Mouse (Mus musculus) MEL (cell line): ENCODE data around the gene Pxn. TPM values are rescaled to one million over a fixed set of nuclear protein-coding genes. Genes with fewer than 3 reads are reported as not detected.

Experiments
- DNase-seq: peaks from one replicate; pipeline ENCODE4 v3.0.0; 2011; ENCODE audit warnings: low read depth, low spot score
- H3K27ac ChIP-seq: 2 replicates; pipeline ENCODE4 v1.5.1; 2012; ENCODE audit warnings: low read depth, mild to moderate bottlenecking, control low read depth, low read length, moderate library complexity; ENCODE audit not compliant: control insufficient read depth
- H3K27me3 ChIP-seq, 2 experiments: fragments of 150-350 bp in 1 of 2; sonication (generic) in 1 of 2; 2 replicates each; pipeline ENCODE4 v1.6.1; 2012; ENCODE audit warnings: low read length in 2 of 2, mild to moderate bottlenecking in 2 of 2, improper control_type of control experiment in 1 of 2, moderate library complexity in 1 of 2; ENCODE audit not compliant: insufficient read depth in 2 of 2, control insufficient read depth in 1 of 2
- H3K36me3 ChIP-seq, 2 experiments: 2 replicates each; pipeline ENCODE4 v1.6.1; 2012 to 2014; ENCODE audit warnings: low read length in 2 of 2, improper control_type of control experiment in 1 of 2, inconsistent platforms in 1 of 2, mild to moderate bottlenecking in 1 of 2; ENCODE audit not compliant: insufficient read depth in 2 of 2, control insufficient read depth in 1 of 2
- H3K4me1 ChIP-seq, 2 experiments: fragments of 150-350 bp in 1 of 2; sonication (generic) in 1 of 2; 2 replicates each; pipeline ENCODE4 v1.6.1; 2012; ENCODE audit warnings: low read length in 2 of 2, improper control_type of control experiment in 1 of 2, mild to moderate bottlenecking in 1 of 2; ENCODE audit not compliant: insufficient read depth in 2 of 2, control insufficient read depth in 1 of 2
- H3K4me3 ChIP-seq, 2 experiments: fragments of 150-350 bp in 1 of 2; sonication (generic) in 1 of 2; 2 replicates each; pipeline ENCODE4 v1.5.1; 2012; ENCODE audit warnings: low read depth in 2 of 2, low read length in 2 of 2, mild to moderate bottlenecking in 2 of 2, moderate library complexity in 2 of 2, control low read depth in 1 of 2, improper control_type of control experiment in 1 of 2; ENCODE audit not compliant: control insufficient read depth in 1 of 2, insufficient read depth in 1 of 2
- H3K79me2 ChIP-seq: 2 replicates; pipeline ENCODE4 v1.6.1; 2012; ENCODE audit warnings: mild to moderate bottlenecking, low read length, moderate library complexity; ENCODE audit not compliant: control insufficient read depth, poor library complexity, insufficient read depth
- H3K9ac ChIP-seq: 2 replicates; pipeline ENCODE4 v1.6.1; 2012; ENCODE audit warnings: low read depth, mild to moderate bottlenecking, control low read depth, low read length, moderate library complexity; ENCODE audit not compliant: control insufficient read depth, poor library complexity, severe bottlenecking
- H3K9me3 ChIP-seq: fragments of 150-350 bp; sonication (generic); replicated peaks from 2 replicates; pipeline ENCODE4 v1.6.1; 2012; ENCODE audit warnings: mild to moderate bottlenecking, low read length, improper control_type of control experiment, moderate library complexity; ENCODE audit not compliant: insufficient read depth
- CHD2 ChIP-seq: IDR thresholded peaks from 2 replicates; pipeline ENCODE4 v1.6.1; 2011; ENCODE audit warnings: low read length, improper control_type of control experiment
- CTCF ChIP-seq, 3 experiments: IDR thresholded peaks in 2 of 3; conservative IDR thresholded peaks in 1 of 3; 2 replicates each; pipeline ENCODE4 v1.5.1; 2011 to 2012; ENCODE audit warnings: low read length in 3 of 3, low read depth in 2 of 3, mild to moderate bottlenecking in 2 of 3, improper control_type of control experiment in 1 of 3, inconsistent platforms in 1 of 3, mixed read lengths in 1 of 3, moderate library complexity in 1 of 3; ENCODE audit not compliant: control insufficient read depth in 1 of 3, insufficient read depth in 1 of 3, poor library complexity in 1 of 3, severe bottlenecking in 1 of 3
- E2F4 ChIP-seq: IDR thresholded peaks from 2 replicates; pipeline ENCODE4 v1.6.1; 2011; ENCODE audit warnings: low read depth, low read length, improper control_type of control experiment, borderline replicate concordance
- ELF1 ChIP-seq: IDR thresholded peaks from 2 replicates; pipeline ENCODE4 v1.6.1; 2014; ENCODE audit warnings: low read depth, mild to moderate bottlenecking, inconsistent platforms, low read length, improper control_type of control experiment, moderate library complexity
- EP300 ChIP-seq, 2 experiments: IDR thresholded peaks; 2 replicates each; pipeline ENCODE4 v1.6.1; 2011; ENCODE audit warnings: improper control_type of control experiment in 2 of 2, low read length in 2 of 2, low read depth in 1 of 2, mild to moderate bottlenecking in 1 of 2
- GABPA ChIP-seq: IDR thresholded peaks from 2 replicates; pipeline ENCODE4 v1.6.1; 2012; ENCODE audit warnings: low read depth, mild to moderate bottlenecking, inconsistent platforms, low read length, improper control_type of control experiment, moderate library complexity
- JUND ChIP-seq: IDR thresholded peaks from 2 replicates; pipeline ENCODE4 v1.6.1; 2011; ENCODE audit warnings: low read depth, mild to moderate bottlenecking, improper control_type of control experiment, low read length
- KAT2A ChIP-seq: conservative IDR thresholded peaks from 2 replicates; pipeline ENCODE4 v1.6.1; 2012; ENCODE audit warnings: low read depth, low read length, improper control_type of control experiment, inconsistent platforms
- MAFK ChIP-seq: IDR thresholded peaks from 2 replicates; pipeline ENCODE4 v1.6.1; 2011; ENCODE audit warnings: low read depth, mild to moderate bottlenecking, low read length, improper control_type of control experiment, borderline replicate concordance
- MAX ChIP-seq: IDR thresholded peaks from 2 replicates; pipeline ENCODE4 v1.6.1; 2011; ENCODE audit warnings: low read length, improper control_type of control experiment
- MAZ ChIP-seq: IDR thresholded peaks from 2 replicates; pipeline ENCODE4 v1.6.1; 2012; ENCODE audit warnings: low read depth, mild to moderate bottlenecking, inconsistent platforms, low read length, improper control_type of control experiment
- MEF2A ChIP-seq: IDR thresholded peaks from 2 replicates; pipeline ENCODE4 v1.6.1; 2014; ENCODE audit warnings: low read depth, mild to moderate bottlenecking, inconsistent platforms, low read length, improper control_type of control experiment; ENCODE audit not compliant: poor library complexity, insufficient replicate concordance, severe bottlenecking; ENCODE audit errors: extremely low read depth
- MXI1 ChIP-seq: IDR thresholded peaks from 2 replicates; pipeline ENCODE4 v1.6.1; 2011; ENCODE audit warnings: mild to moderate bottlenecking, low read depth, low read length, improper control_type of control experiment
- MYB ChIP-seq: IDR thresholded peaks from 2 replicates; pipeline ENCODE4 v1.6.1; 2011; ENCODE audit warnings: mild to moderate bottlenecking, low read depth, low read length, improper control_type of control experiment
- NELFE ChIP-seq: IDR thresholded peaks from 2 replicates; pipeline ENCODE4 v1.6.1; 2011; ENCODE audit warnings: low read depth, low read length, improper control_type of control experiment
- POLR2A ChIP-seq, 2 experiments: IDR thresholded peaks; 2 replicates each; pipeline ENCODE4 v1.6.1; 2011 to 2012; ENCODE audit warnings: low read length in 2 of 2, mild to moderate bottlenecking in 2 of 2, control low read depth in 1 of 2, improper control_type of control experiment in 1 of 2, low read depth in 1 of 2, moderate library complexity in 1 of 2; ENCODE audit not compliant: control insufficient read depth in 1 of 2, insufficient read depth in 1 of 2, poor library complexity in 1 of 2
- RAD21 ChIP-seq: IDR thresholded peaks from 2 replicates; pipeline ENCODE4 v1.6.1; 2011; ENCODE audit warnings: mild to moderate bottlenecking, low read depth, low read length, improper control_type of control experiment
- RCOR1 ChIP-seq: IDR thresholded peaks from 2 replicates; pipeline ENCODE4 v1.6.1; 2012; ENCODE audit warnings: low read depth, mild to moderate bottlenecking, inconsistent platforms, low read length, improper control_type of control experiment
- SIN3A ChIP-seq: IDR thresholded peaks from 2 replicates; pipeline ENCODE4 v1.6.1; 2012; ENCODE audit warnings: low read length, improper control_type of control experiment, inconsistent platforms
- TCF12 ChIP-seq: IDR thresholded peaks from 2 replicates; pipeline ENCODE4 v1.6.1; 2014; ENCODE audit warnings: low read depth, mild to moderate bottlenecking, inconsistent platforms, low read length, improper control_type of control experiment, moderate library complexity
- UBTF ChIP-seq: IDR thresholded peaks from 2 replicates; pipeline ENCODE4 v1.6.1; 2012; ENCODE audit warnings: low read depth, mild to moderate bottlenecking, inconsistent platforms, low read length, improper control_type of control experiment, moderate library complexity, borderline replicate concordance; ENCODE audit not compliant: insufficient read depth
- USF2 ChIP-seq, 2 experiments: IDR thresholded peaks; 2 replicates each; pipeline ENCODE4 v1.6.1; 2011 to 2012; ENCODE audit warnings: improper control_type of control experiment in 2 of 2, low read length in 2 of 2, borderline replicate concordance in 1 of 2, inconsistent platforms in 1 of 2, low read depth in 1 of 2, mild to moderate bottlenecking in 1 of 2; ENCODE audit not compliant: insufficient read depth in 1 of 2
- ZKSCAN1 ChIP-seq: IDR thresholded peaks from 2 replicates; pipeline ENCODE4 v1.6.1; 2012; ENCODE audit warnings: low read depth, mild to moderate bottlenecking, inconsistent platforms, low read length, improper control_type of control experiment, moderate library complexity
- ZMIZ1 ChIP-seq: IDR thresholded peaks from 2 replicates; pipeline ENCODE4 v1.6.1; 2012; ENCODE audit warnings: low read depth, mild to moderate bottlenecking, inconsistent platforms, low read length, improper control_type of control experiment, moderate library complexity
- ZNF384 ChIP-seq: IDR thresholded peaks from 2 replicates; pipeline ENCODE4 v1.6.1; 2012; ENCODE audit warnings: low read depth, mild to moderate bottlenecking, inconsistent platforms, low read length, improper control_type of control experiment
- polyA plus RNA-seq, 2 experiments: library from polyadenylated mRNA; stranded (reverse) in 1 of 2; unstranded in 1 of 2; fragments of >175 nt in 1 of 2; fragments of >200 nt in 1 of 2; gene quantifications; 2 replicates each; pipeline versions ENCODE4 v1.2.1 to v1.2.4; 2012; ENCODE audit warnings: low replicate concordance in 2 of 2, low read depth in 1 of 2; ENCODE audit not compliant: insufficient read length in 2 of 2, insufficient read depth in 1 of 2, missing spikeins in 1 of 2
- total RNA-seq: library from RNA; depleted of rRNA; stranded (reverse); fragments of 300-350 nt; gene quantifications from 2 replicates; pipeline ENCODE4 v1.2.3, GENCODE M21; 2012

Pxn gene
- total and polyA plus RNA-seq, 3 experiments, result 15.2 to 167 (median 29.2) TPM

GRCm38 (mm10) chr5:115507981-115508858, 1.7 kb downstream of the Pxn start:
- H3K4me3 ChIP-seq, result no peak overlapping the region
- no peak for DNase-seq
- peaks cover 0 to 2% of the 10 kb centered on the region in 2 experiments; a peak in 1 of 4 replicates for H3K36me3 ChIP-seq
- H3K79me2 ChIP-seq, result peaks cover 16% of the 10 kb centered on the region
- H3K4me1 ChIP-seq, result peaks cover 0 to 8% of the 10 kb centered on the region in 2 experiments; a peak in 1 of 4 replicates
- H3K27me3 ChIP-seq, result no peaks in the 10 kb centered on the region
- H3K27ac ChIP-seq, result no peak overlapping the region
- H3K9ac ChIP-seq, result no peak overlapping the region
- TF ChIP-seq KAT2A (no peak), NELFE (no peak), MAZ (no peak), CTCF (IDR thresholded peaks at IDR 0.05 in 2 of 3, conservative IDR thresholded peaks at IDR 0.05 in 1 of 3; ENCODE audit: control insufficient read depth in 1 of 3, insufficient read depth in 1 of 3, low read depth in 2 of 3, low read length in 3 of 3, poor library complexity in 1 of 3, severe bottlenecking in 1 of 3) (no peak), MEF2A (no peak), RAD21 (no peak), POLR2A (IDR thresholded peaks at IDR 0.05; ENCODE audit: control insufficient read depth in 1 of 2, insufficient read depth in 1 of 2, low read depth in 1 of 2, low read length in 2 of 2, poor library complexity in 1 of 2) (no peak), MAX (no peak), GABPA (no peak), UBTF (no peak)
- no peaks in the 10 kb centered on the region for H3K9me3 ChIP-seq

GRCm38 (mm10) chr5:115508859-115509147, 2.3 kb downstream of the Pxn start:
- Histone ChIP-seq H3K27me3 (no peaks in the 10 kb centered on the region), H3K79me2 (peaks cover 16% of the 10 kb centered on the region), H3K9me3 (no peaks in the 10 kb centered on the region), H3K9ac (no peak overlapping the region), H3K27ac (no peak overlapping the region), H3K4me1 (peaks cover 0 to 8% of the 10 kb centered on the region in 2 experiments; a peak in 1 of 4 replicates), H3K4me3 (no peak overlapping the region), H3K36me3 (peaks cover 0 to 2% of the 10 kb centered on the region in 2 experiments; a peak in 1 of 4 replicates)
- no peak for DNase-seq
- TF ChIP-seq POLR2A (IDR thresholded peaks at IDR 0.05; ENCODE audit: control insufficient read depth in 1 of 2, insufficient read depth in 1 of 2, low read depth in 1 of 2, low read length in 2 of 2, poor library complexity in 1 of 2) (no peak), CHD2 (no peak), SIN3A (no peak), ZKSCAN1 (no peak), ZMIZ1 (no peak), ELF1 (no peak), E2F4 (no peak), MXI1 (no peak), EP300 (IDR thresholded peaks at IDR 0.05; ENCODE audit: low read depth in 1 of 2, low read length in 2 of 2) (no peak), ZNF384 (no peak), KAT2A (no peak), USF2 (IDR thresholded peaks at IDR 0.05; ENCODE audit: borderline replicate concordance in 1 of 2, insufficient read depth in 1 of 2, low read depth in 1 of 2, low read length in 2 of 2) (no peak), NELFE (no peak), MYB (no peak), RCOR1 (no peak), MAFK (no peak), TCF12 (no peak), JUND (no peak)
